Mouse (Mus musculus): ENCODE measurements around the gene Pacsin2. TPM values are rescaled to one million over a fixed set of nuclear protein-coding genes. Genes with fewer than 3 reads are reported as not detected.
"Not testable (repeated sequence)": the region's sequence is repeated elsewhere in the genome, so short reads cannot be mapped to it uniquely, and the experiment has no call there.

Pacsin2 gene
- polyA plus RNA-seq, 1 experiment from 2014 or later, result 36.3 TPM

GRCm38 (mm10) chr15:83365697-83366096, 98.7 kb downstream of the Pacsin2 start:
- DNase-seq (ENCODE audit: low spot score, missing footprints), result no peak
- H3K4me1 ChIP-seq (ENCODE audit: control insufficient read depth, insufficient read depth, low read length), result no peaks in the 10 kb centered on the region; the same call in 1 of the 2 replicates
- H3K27me3 ChIP-seq (ENCODE audit: control insufficient read depth, insufficient read depth, low read length), result peaks cover 4% of the 10 kb centered on the region

GRCm38 (mm10) chr15:83364194-83364593, 100.2 kb downstream of the Pacsin2 start:
- no peak overlapping the region for H3K27ac ChIP-seq (ENCODE audit: low read depth, low read length)
- no peaks in the 10 kb centered on the region for H3K9me3 ChIP-seq (ENCODE audit: control insufficient read depth, low read length)
- no peak overlapping the region for H3K4me2 ChIP-seq
- H3K4me3 ChIP-seq (ENCODE audit: low read depth, low read length), result no peak overlapping the region
- 66% methylated on average over 3 of the region's 3 CpGs for WGBS
- ATAC-seq (ENCODE audit: low FRiP score) (no peak), DNase-seq (ENCODE audit: low spot score, missing footprints) (no peak)
- no peaks in the 10 kb centered on the region for H3K36me3 ChIP-seq (ENCODE audit: control insufficient read depth, insufficient read depth, low read length)
- H3K27me3 ChIP-seq (ENCODE audit: control insufficient read depth, insufficient read depth, low read length), result peaks cover 4% of the 10 kb centered on the region
- H3K4me1 ChIP-seq (ENCODE audit: control insufficient read depth, insufficient read depth, low read length), result no peaks in the 10 kb centered on the region; the same call in 1 of the 2 replicates
- no peak overlapping the region for H3K9ac ChIP-seq (ENCODE audit: low read length)

More at GRCm38 (mm10) chr15:83365697-83366096, 98.7 kb downstream of the Pacsin2 start:
- Histone ChIP-seq H3K4me2 (no peak overlapping the region), H3K27ac (ENCODE audit: low read depth, low read length) (no peak overlapping the region), H3K4me3 (ENCODE audit: low read depth, low read length) (no peak overlapping the region), H3K9me3 (ENCODE audit: control insufficient read depth, low read length) (no peaks in the 10 kb centered on the region), H3K9ac (ENCODE audit: low read length) (no peak overlapping the region), H3K36me3 (ENCODE audit: control insufficient read depth, insufficient read depth, low read length) (no peaks in the 10 kb centered on the region)
- no peak for ATAC-seq (ENCODE audit: low FRiP score)

DNA sequence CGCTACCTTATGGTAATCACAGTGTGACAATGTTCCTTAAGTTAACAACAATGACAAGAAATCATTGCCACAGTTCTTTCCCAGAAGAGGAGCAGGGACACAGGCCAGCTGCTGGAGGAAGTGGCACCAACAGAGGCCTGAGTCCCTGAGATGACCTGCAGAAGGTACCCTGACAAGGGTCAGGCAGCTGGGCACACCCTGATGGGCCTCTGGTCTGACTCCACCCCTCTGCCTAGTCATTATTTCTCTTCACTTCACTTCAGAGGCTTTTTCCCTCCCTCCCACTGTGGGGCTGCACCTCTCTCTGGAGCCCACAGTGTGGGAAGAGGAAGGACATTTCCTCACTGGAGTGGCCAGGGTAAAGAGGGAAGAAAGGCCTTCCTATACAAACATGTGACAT, 101.6 kb downstream of the Pacsin2 start:
- H3K9me3 ChIP-seq (ENCODE audit: control insufficient read depth, low read length); H3K27ac ChIP-seq (ENCODE audit: low read depth, low read length); H3K4me1 ChIP-seq (ENCODE audit: control insufficient read depth, insufficient read depth, low read length); H3K36me3 ChIP-seq (ENCODE audit: control insufficient read depth, insufficient read depth, low read length); DNase-seq (ENCODE audit: low spot score, missing footprints); H3K27me3 ChIP-seq (ENCODE audit: control insufficient read depth, insufficient read depth, low read length); H3K4me2 ChIP-seq; ATAC-seq (ENCODE audit: low FRiP score); H3K9ac ChIP-seq (ENCODE audit: low read length); H3K4me3 ChIP-seq (ENCODE audit: low read depth, low read length): not testable (repeated sequence)
- WGBS, result 85% methylated on average over 1 of the region's 1 CpGs

DNA sequence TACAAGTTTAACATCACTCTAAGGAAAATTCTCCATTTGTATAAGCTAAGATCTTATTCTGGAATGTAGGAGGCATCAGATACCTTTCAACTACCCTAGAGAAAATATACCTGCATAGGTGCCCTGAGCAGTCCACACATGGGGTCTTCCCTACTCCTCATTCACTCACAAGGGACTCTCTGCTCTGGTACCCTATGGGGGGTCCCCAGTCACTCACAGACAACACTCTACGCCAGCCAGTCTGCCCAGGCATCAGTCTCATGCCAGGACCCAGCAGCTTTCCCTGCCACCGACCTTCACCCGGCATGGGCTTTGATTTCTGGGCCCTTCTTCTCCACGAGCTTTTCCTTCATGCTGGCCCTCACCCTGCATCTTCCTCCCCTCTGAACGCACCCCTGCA, 103.5 kb downstream of the Pacsin2 start:
- ATAC-seq (ENCODE audit: low FRiP score); H3K9ac ChIP-seq (ENCODE audit: low read length); H3K4me1 ChIP-seq (ENCODE audit: control insufficient read depth, insufficient read depth, low read length); H3K36me3 ChIP-seq (ENCODE audit: control insufficient read depth, insufficient read depth, low read length); H3K27ac ChIP-seq (ENCODE audit: low read depth, low read length); H3K4me2 ChIP-seq; H3K4me3 ChIP-seq (ENCODE audit: low read depth, low read length); H3K27me3 ChIP-seq (ENCODE audit: control insufficient read depth, insufficient read depth, low read length); H3K9me3 ChIP-seq (ENCODE audit: control insufficient read depth, low read length); DNase-seq (ENCODE audit: low spot score, missing footprints): not testable (repeated sequence)
- WGBS, result 64% methylated on average over 3 of the region's 5 CpGs

DNA sequence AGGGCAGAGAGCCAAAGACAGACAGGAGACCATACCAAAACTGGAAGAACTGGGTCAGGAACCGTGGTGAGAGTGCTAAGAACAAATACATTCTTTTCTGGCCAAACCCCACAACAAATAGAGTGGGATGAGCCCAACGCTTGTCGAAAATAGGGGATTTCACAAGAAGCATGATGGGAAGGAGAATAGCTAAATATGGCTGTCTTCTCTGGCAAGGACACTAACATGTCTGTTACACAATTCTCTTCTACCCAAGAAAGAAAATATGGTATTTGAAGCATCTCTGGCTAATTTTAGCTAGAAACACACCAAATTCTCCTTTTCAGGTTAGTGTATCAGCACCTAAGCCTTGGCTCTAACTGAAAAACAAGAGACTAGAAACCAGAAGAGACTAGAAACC, 104.3 kb downstream of the Pacsin2 start:
- H3K9me3 ChIP-seq (ENCODE audit: control insufficient read depth, low read length), result no peaks in the 10 kb centered on the region
- ATAC-seq (ENCODE audit: low FRiP score), result no peak
- H3K4me2 ChIP-seq, result no peak overlapping the region
- no peaks in the 10 kb centered on the region for H3K36me3 ChIP-seq (ENCODE audit: control insufficient read depth, insufficient read depth, low read length)
- WGBS, result 78% methylated on average over 3 of the region's 3 CpGs
- H3K4me1 ChIP-seq (ENCODE audit: control insufficient read depth, insufficient read depth, low read length), result no peaks in the 10 kb centered on the region
- no peak for DNase-seq (ENCODE audit: low spot score, missing footprints)
- no peaks in the 10 kb centered on the region for H3K27me3 ChIP-seq (ENCODE audit: control insufficient read depth, insufficient read depth, low read length)
- H3K4me3 ChIP-seq (ENCODE audit: low read depth, low read length), result no peak overlapping the region
- H3K9ac ChIP-seq (ENCODE audit: low read length), result no peak overlapping the region
- H3K27ac ChIP-seq (ENCODE audit: low read depth, low read length), result no peak overlapping the region

DNA sequence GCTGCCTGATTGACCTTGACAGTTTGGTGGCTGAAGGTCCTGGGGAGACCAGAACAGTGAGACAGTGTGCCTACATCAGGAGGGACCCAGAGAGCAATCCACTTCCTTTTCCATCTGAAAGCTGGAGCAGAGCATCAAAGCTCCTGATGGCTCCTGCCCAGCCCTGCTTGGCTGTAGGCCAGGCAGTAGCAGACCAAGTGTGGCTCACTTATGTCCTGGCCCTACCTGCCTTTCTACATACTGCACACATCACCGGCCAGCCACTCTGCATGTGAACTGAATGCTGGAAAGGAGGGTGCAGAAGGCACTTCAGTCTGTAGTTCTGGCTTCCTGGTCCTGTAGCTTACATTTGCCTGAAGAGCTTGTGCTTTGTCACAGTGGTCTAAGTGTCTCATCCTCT, 105.9 kb downstream of the Pacsin2 start:
- H3K27me3 ChIP-seq (ENCODE audit: control insufficient read depth, insufficient read depth, low read length), result no peaks in the 10 kb centered on the region
- WGBS, result 100% methylated on average over 1 of the region's 1 CpGs
- no peaks in the 10 kb centered on the region for H3K9me3 ChIP-seq (ENCODE audit: control insufficient read depth, low read length)
- no peak overlapping the region for H3K4me2 ChIP-seq
- no peak overlapping the region for H3K27ac ChIP-seq (ENCODE audit: low read depth, low read length)
- ATAC-seq (ENCODE audit: low FRiP score) (no peak), DNase-seq (ENCODE audit: low spot score, missing footprints) (no peak)
- H3K4me1 ChIP-seq (ENCODE audit: control insufficient read depth, insufficient read depth, low read length), result no peaks in the 10 kb centered on the region
- H3K36me3 ChIP-seq (ENCODE audit: control insufficient read depth, insufficient read depth, low read length), result no peaks in the 10 kb centered on the region
- H3K9ac ChIP-seq (ENCODE audit: low read length), result no peak overlapping the region
- H3K4me3 ChIP-seq (ENCODE audit: low read depth, low read length), result no peak overlapping the region

- Histone ChIP-seq H3K4me1 (ENCODE audit: control insufficient read depth, insufficient read depth, low read length) (peaks cover 6% of the 10 kb centered on the region), H3K27me3 (ENCODE audit: control insufficient read depth, insufficient read depth, low read length) (no peaks in the 10 kb centered on the region), H3K9ac (ENCODE audit: low read length) (no peak overlapping the region), H3K36me3 (ENCODE audit: control insufficient read depth, insufficient read depth, low read length) (no peaks in the 10 kb centered on the region), H3K27ac (ENCODE audit: low read depth, low read length) (no peak overlapping the region), H3K9me3 (ENCODE audit: control insufficient read depth, low read length) (no peaks in the 10 kb centered on the region), H3K4me3 (ENCODE audit: low read depth, low read length) (no peak overlapping the region), H3K4me2 (no peak overlapping the region)
- no peak for DNase-seq (ENCODE audit: low spot score, missing footprints)
- ATAC-seq (ENCODE audit: low FRiP score), result no peak
- WGBS, result 87% methylated on average over 4 of the region's 4 CpGs
These were observed 112.9 kb downstream of the Pacsin2 start for GRCm38 (mm10) chr15:83351546-83351945.

- Histone ChIP-seq H3K36me3 (ENCODE audit: control insufficient read depth, insufficient read depth, low read length) (no peaks in the 10 kb centered on the region), H3K4me3 (ENCODE audit: low read depth, low read length) (no peak overlapping the region), H3K9me3 (ENCODE audit: control insufficient read depth, low read length) (no peaks in the 10 kb centered on the region), H3K4me2 (no peak overlapping the region), H3K4me1 (ENCODE audit: control insufficient read depth, insufficient read depth, low read length) (peaks cover 6% of the 10 kb centered on the region), H3K27ac (ENCODE audit: low read depth, low read length) (no peak overlapping the region), H3K9ac (ENCODE audit: low read length) (no peak overlapping the region), H3K27me3 (ENCODE audit: control insufficient read depth, insufficient read depth, low read length) (no peaks in the 10 kb centered on the region)
- DNase-seq (ENCODE audit: low spot score, missing footprints) (no peak), ATAC-seq (ENCODE audit: low FRiP score) (no peak)
- WGBS, result 68% methylated on average over 2 of the region's 2 CpGs
These were observed 113.5 kb downstream of the Pacsin2 start for GRCm38 (mm10) chr15:83350859-83351258.

- DNase-seq (ENCODE audit: low spot score, missing footprints) (peak; percentile 100), ATAC-seq (ENCODE audit: low FRiP score) (peak; percentile 95)
- Histone ChIP-seq H3K9ac (ENCODE audit: low read length) (peak within 1 kb of the TSS; percentile 74), H3K4me3 (ENCODE audit: low read depth, low read length) (peak within 1 kb of the TSS; percentile 83), H3K9me3 (ENCODE audit: control insufficient read depth, low read length) (no peaks in the 10 kb centered on the region), H3K4me2 (peak within 1 kb of the TSS; percentile 86), H3K27ac (ENCODE audit: low read depth, low read length) (no peak within 1 kb of the TSS), H3K4me1 (ENCODE audit: control insufficient read depth, insufficient read depth, low read length) (peaks cover 6% of the 10 kb centered on the region), H3K36me3 (ENCODE audit: control insufficient read depth, insufficient read depth, low read length) (no peaks in the 10 kb centered on the region), H3K27me3 (ENCODE audit: control insufficient read depth, insufficient read depth, low read length) (no peaks in the 10 kb centered on the region)
- under 1% methylated on average over 60 of the region's 60 CpGs for WGBS
These were observed 114.3 kb downstream of the Pacsin2 start, which contains the start of gene Arfgap3 for GRCm38 (mm10) chr15:83349954-83350711. TSS of gene Arfgap3 (minus strand) at chr15:83350247.

All from midbrain, embryonic 11.5 days (tissue).